Mouse (Mus musculus) left cerebral cortex, postnatal 36 days (tissue): Measurements from ENCODE around the gene Slco2a1. TPM values are rescaled to one million over a fixed set of nuclear protein-coding genes. Genes with fewer than 3 reads are reported as not detected.

Source experiments
- DNase-seq, 2 experiments: peaks; one replicate each; pipeline ENCODE4 v3.0.0; 2021 to 2022; ENCODE audit warnings: low spot score in 2 of 2, mixed read lengths in 1 of 2
- intact Hi-C: fragments of 180-260 bp; cut with DNase I; formaldehyde crosslinking; loops from one replicate; pipeline ENCODE4 v1.15.1; 2025
- total RNA-seq, 2 experiments: library from RNA; stranded (reverse); gene quantifications; 2 replicates each; pipeline ENCODE4 v1.2.3; 2021

Slco2a1 gene
- total RNA-seq, 2 experiments from 2014 or later, result 0.63 to 0.76 TPM

- intact Hi-C loops, result no loop called here
Observed at GRCm38 (mm10) chr9:102981791-102982190, 6.7 kb upstream of the Slco2a1 start.

DNA sequence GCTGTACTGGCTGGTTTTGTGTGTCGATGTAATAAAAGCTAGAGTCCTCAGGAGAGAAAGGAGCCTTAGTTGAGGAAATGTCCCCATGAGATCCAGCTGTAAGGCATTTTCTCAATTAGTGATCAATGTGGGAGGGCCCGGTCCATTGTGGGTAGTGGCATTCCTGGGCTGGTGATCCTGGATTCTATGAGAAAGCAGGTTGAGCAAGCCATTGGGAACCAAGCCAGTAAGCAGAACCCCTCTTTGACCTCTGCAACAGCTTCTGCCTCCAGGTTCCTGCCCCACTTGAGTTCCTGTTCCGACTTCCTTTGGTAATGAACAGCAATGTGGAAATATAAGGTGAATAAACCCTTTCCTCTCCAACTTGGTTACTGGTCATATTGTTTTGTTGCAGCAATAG is 6.1 kb upstream of the Slco2a1 start:
- intact Hi-C loops, result no loop called here
- DNase-seq, result no peak

More at GRCm38 (mm10) chr9:102981791-102982190, 6.7 kb upstream of the Slco2a1 start:
- DNase-seq, result no peak

DNA sequence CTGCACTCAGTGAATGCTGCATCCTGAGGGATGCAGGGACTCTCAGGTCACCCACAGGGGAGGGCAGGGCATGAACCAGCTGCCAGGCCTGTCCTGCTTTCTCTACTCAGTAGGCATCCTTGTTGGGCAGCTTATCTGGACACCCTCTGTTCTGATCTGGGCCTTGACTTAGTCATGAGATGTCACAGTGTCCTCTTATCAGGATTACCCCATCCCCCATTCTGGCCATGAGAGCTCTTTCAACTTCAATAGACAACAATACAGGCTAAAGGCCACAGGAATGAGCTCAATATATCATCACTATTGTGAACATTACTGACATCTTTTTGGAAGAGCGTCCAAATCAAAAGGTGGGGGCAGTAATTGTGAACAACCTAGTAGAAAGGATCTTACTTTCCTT is 3.4 kb upstream of the Slco2a1 start:
- intact Hi-C loops, result no loop called here
- no peak for DNase-seq

GRCm38 (mm10) chr9:102985939-102986338 is 2.6 kb upstream of the Slco2a1 start:
- intact Hi-C loops, result no loop called here
- DNase-seq, result no peak

DNA sequence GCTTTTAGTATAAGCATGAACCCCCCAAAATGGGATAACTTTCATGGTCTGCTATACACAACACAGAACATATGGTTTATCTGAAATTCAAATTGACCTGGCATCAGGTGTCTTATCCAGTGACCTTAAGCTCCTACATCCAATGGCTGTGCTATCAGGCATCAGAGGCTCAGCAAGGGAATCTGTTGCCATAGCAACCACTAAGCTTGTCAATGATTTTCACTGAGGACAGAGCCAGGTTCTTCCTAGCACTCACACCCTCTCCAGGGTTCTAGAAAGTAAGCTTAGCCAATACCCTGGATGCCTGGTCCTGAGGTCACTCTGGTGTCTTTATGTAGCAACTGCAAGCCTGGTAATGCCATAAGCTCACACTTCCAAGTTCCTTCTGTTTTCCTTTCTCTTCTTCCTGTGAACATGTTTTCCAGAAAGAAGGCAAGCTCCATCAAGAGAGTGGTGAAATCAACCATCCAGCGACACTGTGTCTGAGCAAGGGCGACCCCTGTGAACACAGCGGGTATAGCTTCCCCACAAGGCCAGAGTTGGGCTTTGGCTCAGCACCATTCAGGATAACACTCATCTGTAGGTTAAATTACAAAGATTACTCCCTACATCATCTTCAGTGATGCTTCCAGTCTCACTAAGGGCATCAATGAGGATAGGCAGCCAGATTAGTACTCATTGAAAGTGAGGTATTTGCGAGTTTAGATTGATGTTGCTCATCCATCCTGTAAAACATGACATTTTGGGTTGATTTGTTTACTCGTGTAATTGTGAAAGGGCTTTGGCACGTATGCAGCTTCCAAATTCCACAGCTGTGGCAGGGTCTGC is 2.0 kb downstream of the Slco2a1 start:
- intact Hi-C loops, result no loop called here
- DNase-seq, result no peak

DNA sequence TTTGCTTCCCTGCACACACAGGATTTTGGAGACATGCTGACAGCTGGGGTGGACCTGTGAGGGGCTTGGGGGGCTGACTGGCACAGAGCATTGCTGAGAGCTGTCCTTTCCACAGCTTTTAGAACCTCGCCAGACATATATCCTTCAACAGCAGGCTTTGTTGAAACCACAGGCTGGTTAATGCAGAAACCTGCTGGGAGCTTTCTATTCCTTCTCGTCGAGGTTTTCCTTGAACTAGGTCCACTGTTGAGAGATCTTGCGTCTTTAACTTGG is 2.6 kb downstream of the Slco2a1 start:
- no peak for DNase-seq
- intact Hi-C loops, result no loop called here

DNA sequence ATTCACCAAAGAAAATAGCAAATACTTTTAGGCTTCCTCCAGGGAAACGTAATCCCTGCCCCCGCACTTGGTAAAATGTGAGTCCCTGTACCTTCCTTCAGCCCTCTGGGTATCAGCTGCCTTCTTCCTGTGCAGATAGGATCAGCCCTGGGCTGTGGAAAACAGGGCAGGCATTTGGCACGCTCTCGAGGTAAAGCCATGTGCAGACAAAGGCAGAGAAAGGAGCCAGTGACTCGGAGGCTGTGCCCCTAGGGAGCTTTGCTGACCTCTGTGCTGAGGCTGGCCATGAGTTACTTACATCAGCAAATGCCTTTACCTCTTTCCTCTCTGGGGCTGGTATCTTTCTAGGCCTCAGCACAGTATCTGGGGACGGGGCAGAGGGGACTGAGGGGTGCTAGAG is 4.4 kb downstream of the Slco2a1 start:
- intact Hi-C loops, result no loop called here
- DNase-seq, result no peak

DNA sequence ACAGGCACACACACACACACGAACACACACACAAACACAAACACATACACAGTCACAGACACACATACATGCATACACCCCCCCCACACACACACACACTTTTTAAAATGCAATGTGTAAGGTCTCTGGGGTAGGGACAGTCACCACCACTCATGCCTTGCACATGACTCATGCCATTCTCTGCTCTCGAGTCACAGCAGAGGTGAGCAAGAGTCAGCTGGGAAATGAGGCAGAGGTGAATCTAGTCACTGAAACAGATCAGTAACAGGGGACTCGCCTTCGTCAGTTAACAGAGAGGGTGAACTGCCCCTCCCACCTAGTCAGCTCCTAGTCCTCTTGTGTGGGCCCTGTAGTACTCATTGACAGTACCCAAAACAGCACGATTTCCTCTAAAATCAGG is 5.3 kb downstream of the Slco2a1 start:
- no peak for DNase-seq
- intact Hi-C loops, result no loop called here

DNA sequence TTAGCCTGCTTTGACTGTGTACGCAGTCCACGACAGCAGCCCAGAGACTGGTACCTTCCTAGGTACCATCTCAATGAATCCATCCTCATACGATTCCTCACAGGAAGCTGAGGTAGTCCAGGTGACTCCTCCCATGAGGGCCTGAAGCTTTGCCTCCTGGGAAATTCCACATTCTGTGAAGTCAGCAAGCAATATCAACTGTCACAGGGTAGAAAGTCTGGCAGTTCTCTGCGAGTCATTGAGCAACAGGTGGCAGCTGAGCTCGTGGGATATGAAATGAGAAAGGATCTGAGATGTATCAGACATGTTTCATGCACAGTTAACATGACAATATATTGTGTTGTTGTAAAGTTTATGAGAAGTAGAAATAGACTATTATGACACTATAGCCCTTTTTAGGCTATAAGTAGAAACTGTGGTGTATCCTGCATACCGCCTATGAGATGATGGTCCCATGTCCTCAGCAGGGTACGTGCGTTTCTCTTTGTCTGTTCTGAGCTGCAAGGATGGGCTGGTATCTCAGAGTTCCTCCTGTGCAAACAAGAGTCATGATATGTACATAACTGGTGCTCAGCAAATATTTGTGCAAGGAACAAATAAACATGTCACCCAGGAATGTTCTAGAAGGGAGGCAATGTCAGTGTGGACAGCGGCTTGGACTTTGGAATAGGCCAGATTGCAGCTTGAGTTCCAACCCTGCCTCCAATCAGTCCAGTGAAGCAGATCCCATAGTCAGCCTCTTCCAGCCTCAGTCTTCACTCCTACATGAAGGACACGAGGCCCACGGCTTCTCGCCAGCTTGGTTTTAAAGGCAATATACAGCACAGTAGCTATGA is 7.5 kb downstream of the Slco2a1 start:
- no peak for DNase-seq
- intact Hi-C loops, result no loop called here

DNA sequence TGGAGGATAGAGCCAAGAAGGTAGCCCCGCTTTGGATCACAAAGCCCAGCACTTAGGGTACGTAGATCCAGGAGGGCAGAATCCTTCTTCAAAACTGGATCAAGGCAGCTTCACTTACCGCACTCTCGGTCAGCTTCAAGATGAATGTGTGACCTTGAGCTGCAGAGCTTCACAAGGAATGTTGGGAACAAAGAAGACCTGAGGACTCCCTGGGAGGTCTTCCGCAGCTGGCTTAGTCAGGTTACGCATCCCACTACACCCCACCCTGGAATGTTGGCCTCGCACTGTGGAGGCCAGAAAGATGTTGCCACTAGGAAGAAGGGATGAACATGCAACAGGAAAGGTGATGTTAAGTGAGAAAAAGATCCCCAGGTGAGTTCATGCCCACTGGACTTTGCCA is 11.9 kb downstream of the Slco2a1 start:
- intact Hi-C loops, result no loop called here
- DNase-seq, result no peak

DNA sequence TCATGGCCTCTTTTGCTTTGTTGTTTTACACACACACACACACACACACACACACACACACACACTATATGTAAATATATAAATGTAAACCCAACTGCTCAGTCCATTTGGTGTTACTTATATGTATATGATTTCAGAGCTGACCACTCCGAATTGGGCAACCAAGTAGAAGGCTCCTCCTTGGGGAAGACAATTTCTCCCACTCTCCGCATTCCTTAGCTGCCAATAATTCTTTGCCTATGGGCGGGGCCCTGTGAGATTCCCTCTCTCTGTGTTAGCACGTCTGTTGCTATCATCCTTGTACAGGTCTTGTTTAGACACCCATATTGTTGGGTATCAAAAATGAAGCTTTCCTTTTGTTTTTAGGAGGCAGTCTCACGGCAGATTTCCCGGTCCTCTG is 15.8 kb downstream of the Slco2a1 start:
- DNase-seq, result no peak
- intact Hi-C loops, result no loop called here

GRCm38 (mm10) chr9:103007699-103008078 is 19.2 kb downstream of the Slco2a1 start:
- intact Hi-C loops, result no loop called here
- peak in 1 of 2 experiments; percentile 7 for DNase-seq

DNA sequence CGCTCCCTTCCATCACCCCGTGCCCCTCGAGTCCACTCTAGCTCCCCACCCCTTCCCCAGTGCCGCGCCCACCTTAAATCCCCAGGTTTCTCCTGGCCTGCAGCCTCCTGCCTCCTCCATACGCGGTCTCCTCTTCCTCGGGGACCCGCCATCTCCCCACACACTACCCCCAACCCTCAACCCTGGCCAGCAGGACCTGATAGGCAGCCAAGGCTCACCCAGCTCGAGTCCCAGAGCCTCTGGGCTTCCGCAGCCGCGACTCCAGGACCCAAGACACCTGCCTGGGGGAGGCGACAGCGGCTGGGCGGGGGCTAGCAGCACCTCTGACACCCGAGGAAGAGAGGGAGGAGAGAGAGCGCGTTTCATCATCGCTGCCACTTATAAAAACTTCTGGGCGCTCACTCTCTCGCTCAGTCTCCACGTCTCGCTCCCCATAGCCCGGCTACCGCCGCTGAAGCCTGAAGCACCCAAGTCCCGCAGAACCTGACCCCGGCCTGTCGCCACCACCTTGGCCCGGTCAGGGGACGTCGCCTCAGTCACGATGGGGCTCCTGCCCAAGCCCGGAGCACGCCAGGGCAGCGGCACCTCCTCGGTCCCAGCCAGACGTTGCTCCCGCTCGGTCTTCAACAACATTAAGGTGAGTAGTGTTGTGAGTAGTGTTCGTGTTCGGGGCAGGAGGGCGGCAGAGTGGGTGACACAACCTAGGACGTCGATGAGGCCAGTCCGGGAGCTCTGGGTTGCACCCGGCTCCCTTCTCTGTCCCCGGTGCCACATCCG is 19.8 kb downstream of the Slco2a1 start:
- intact Hi-C loops, result no loop called here
- peak in 1 of 2 experiments; percentile 9 for DNase-seq

- intact Hi-C loops, result no loop called here
- no peak for DNase-seq
Observed at GRCm38 (mm10) chr9:103010161-103010560, 21.6 kb downstream of the Slco2a1 start.

- peak; percentile 16 to 22 for DNase-seq
- intact Hi-C loops, result no loop called here
Observed at GRCm38 (mm10) chr9:103013366-103013765, 24.9 kb downstream of the Slco2a1 start.

DNA sequence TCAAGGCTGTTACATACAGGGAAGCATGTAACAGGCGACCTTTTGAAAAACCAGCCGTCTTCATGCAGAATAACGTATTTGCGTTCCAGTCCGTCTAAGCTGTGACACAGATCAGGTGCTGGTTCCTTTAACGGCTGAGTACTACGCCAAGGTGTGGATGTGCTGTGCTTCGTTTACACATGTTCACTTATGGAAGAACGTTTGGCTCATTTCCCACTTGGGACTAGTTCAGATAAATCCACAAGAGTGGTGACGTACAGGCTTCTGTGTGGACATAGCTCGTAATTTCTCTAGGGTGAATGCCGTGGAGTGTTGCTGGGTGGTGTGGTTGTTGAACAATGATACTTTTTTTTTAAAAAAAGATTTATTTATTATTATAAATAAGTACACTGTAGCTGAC is 26.2 kb downstream of the Slco2a1 start:
- intact Hi-C loops, result no loop called here

DNA sequence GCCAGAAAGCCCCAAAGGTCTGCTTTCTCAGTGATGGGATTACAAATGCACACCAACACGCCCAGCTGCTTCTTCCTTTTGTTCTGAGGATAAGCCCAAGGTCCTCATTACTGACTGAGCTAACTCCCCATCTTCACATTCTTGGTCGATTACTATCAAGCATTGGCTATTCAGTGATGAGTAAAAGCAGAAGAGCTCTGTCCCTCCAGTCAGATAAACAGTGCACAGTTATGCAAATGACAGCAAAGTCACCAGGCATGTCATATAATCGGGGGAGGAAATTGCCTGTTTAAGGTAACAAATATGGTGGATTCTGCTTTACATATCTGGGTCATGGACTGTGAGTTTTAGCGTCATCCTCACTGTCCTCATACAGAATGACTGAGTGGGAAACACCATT is 35.6 kb downstream of the Slco2a1 start:
- intact Hi-C loops, result no loop called here
- no peak for DNase-seq

More for the DNA sequence above, 26.2 kb downstream of the Slco2a1 start:
- no peak for DNase-seq

- intact Hi-C loops, result no loop called here
- no peak for DNase-seq
Observed at GRCm38 (mm10) chr9:103027150-103027889, 38.8 kb downstream of the Slco2a1 start.

- intact Hi-C loops, result no loop called here
- no peak for DNase-seq
Observed at GRCm38 (mm10) chr9:103029012-103029411, 40.5 kb downstream of the Slco2a1 start.

GRCm38 (mm10) chr9:103030041-103030440 is 41.5 kb downstream of the Slco2a1 start:
- intact Hi-C loops, result no loop called here

More at GRCm38 (mm10) chr9:103030041-103030440, 41.5 kb downstream of the Slco2a1 start:
- DNase-seq, result no peak
